Mouse (Mus musculus) myocyte (in vitro differentiated cells): ENCODE data around the gene Mrpl33.

Experiments
- CEBPB ChIP-seq: IDR thresholded peaks from 2 replicates; pipeline ENCODE4 v1.6.1; 2011; ENCODE audit warnings: mild to moderate bottlenecking, moderate library complexity; ENCODE audit not compliant: poor library complexity, insufficient read depth, severe bottlenecking
- MAX ChIP-seq: IDR thresholded peaks from one replicate; pipeline ENCODE4 v1.6.1; 2011; ENCODE audit warnings: low read depth, mild to moderate bottlenecking, control low read depth
- POLR2A ChIP-seq: IDR thresholded peaks from one replicate; pipeline ENCODE4 v1.6.1; 2011; ENCODE audit warnings: low read depth, mild to moderate bottlenecking, control low read depth, moderate library complexity; ENCODE audit not compliant: insufficient read length
- SRF ChIP-seq: IDR thresholded peaks from one replicate; pipeline ENCODE4 v1.6.1; 2011; ENCODE audit warnings: low read depth; ENCODE audit not compliant: control insufficient read depth, insufficient read length
- TCF12 ChIP-seq: IDR thresholded peaks from one replicate; pipeline ENCODE4 v1.6.1; 2011; ENCODE audit warnings: mild to moderate bottlenecking, control low read depth; ENCODE audit not compliant: poor library complexity, insufficient read depth, severe bottlenecking
- USF1 ChIP-seq: IDR thresholded peaks from one replicate; pipeline ENCODE4 v1.6.1; 2011; ENCODE audit warnings: low read depth, mild to moderate bottlenecking, control low read depth, moderate library complexity

DNA sequence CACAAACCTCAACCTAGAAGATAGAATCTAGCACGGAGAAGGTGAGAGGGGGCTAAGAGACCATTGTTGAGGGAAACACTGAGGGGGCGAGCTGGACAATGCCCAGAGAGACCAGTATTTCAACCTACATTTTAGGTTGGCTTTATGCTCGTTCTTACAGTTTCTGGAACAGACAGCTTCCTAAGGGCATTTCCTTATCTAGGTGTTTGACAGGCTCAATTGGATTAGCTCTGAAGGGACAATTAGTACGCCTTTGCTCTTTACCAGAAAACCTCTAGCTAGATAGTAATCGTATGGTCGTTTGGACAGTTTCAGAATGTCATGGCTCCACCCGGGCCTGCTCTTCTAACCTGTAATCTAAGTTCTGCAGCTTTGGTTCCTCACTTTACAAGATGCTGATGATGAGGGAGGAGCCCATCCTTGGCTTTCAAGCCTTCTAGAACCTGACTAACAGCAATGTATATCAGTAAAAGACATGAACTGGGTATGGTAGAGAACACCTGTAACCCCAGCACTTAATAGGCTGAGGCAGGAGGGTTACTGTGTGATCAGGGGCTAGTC lies 4.5 kb downstream of the Mrpl33 start:
- TF ChIP-seq TCF12 (no peak), POLR2A (no peak), USF1 (no peak), SRF (no peak), CEBPB (no peak), MAX (no peak)
